Mouse (Mus musculus): ENCODE measurements around the gene Nicn1.

- no peak for TF ChIP-seq CTCF (IDR thresholded peaks at IDR 0.05; ENCODE audit: borderline replicate concordance, insufficient read depth, low read length)
- TF ChIP-seq POLR2A (IDR thresholded peaks at IDR 0.05; ENCODE audit: low read depth, low read length) = no peak
These were observed 53.1 kb downstream of the Nicn1 start for GRCm38 (mm10) chr9:108343331-108343730.
